Mouse (Mus musculus) kidney, embryonic 15.5 days (tissue): ENCODE data around the gene Lmf1. TPM values are rescaled to one million over a fixed set of nuclear protein-coding genes. Genes with fewer than 3 reads are reported as not detected.

Experiments
- ATAC-seq: fragments of 200-750 bp; cut with Nextera tagmentation; replicated peaks from 2 replicates; pipeline ENCODE4 v1.8.0; 2017; ENCODE audit warnings: moderate TSS enrichment; ENCODE audit not compliant: low FRiP score
- H3K27ac ChIP-seq: fragments of 300-500 bp; sonication (generic); 2 replicates; pipeline ENCODE4 v1.5.1; 2015; ENCODE audit warnings: mild to moderate bottlenecking, inconsistent platforms
- H3K27me3 ChIP-seq: fragments of 300-500 bp; sonication (generic); 2 replicates; pipeline ENCODE4 v1.6.1; 2015; ENCODE audit warnings: inconsistent platforms
- H3K36me3 ChIP-seq: fragments of 300-500 bp; sonication (generic); 2 replicates; pipeline ENCODE4 v1.6.1; 2015; ENCODE audit warnings: inconsistent platforms
- H3K4me1 ChIP-seq: fragments of 300-500 bp; sonication (generic); 2 replicates; pipeline ENCODE4 v1.6.1; 2015; ENCODE audit warnings: inconsistent platforms
- H3K4me2 ChIP-seq: fragments of 300-500 bp; sonication (generic); 2 replicates; pipeline ENCODE4 v1.6.1; 2015; ENCODE audit warnings: moderate library complexity, mild to moderate bottlenecking, inconsistent platforms
- H3K4me3 ChIP-seq: fragments of 300-500 bp; sonication (generic); replicated peaks from 2 replicates; pipeline ENCODE4 v1.5.1; 2015; ENCODE audit warnings: mild to moderate bottlenecking, inconsistent platforms
- H3K9ac ChIP-seq: fragments of 300-500 bp; sonication (generic); 2 replicates; pipeline ENCODE4 v1.6.1; 2015; ENCODE audit warnings: mild to moderate bottlenecking, inconsistent platforms
- H3K9me3 ChIP-seq: fragments of 300-500 bp; sonication (generic); replicated peaks from 2 replicates; pipeline ENCODE4 v1.6.1; 2016; ENCODE audit warnings: inconsistent platforms
- WGBS: fragments of 180-500 bp; shearing (Covaris S2); methylation state at CpG from one replicate; pipeline ENCODE4 v1.1.7; 2015; ENCODE audit warnings: mixed read lengths; 5-methylcytosine and 5-hydroxymethylcytosine counted together
- polyA plus RNA-seq: library from polyadenylated mRNA; unstranded; fragments of >200 nt; fragmentation: Nextera tagmentation; extraction: Ambion mirVana; gene quantifications from 2 replicates; pipeline ENCODE4 v1.2.1, GENCODE M21; 2015

Lmf1 gene
- polyA plus RNA-seq, 1 experiment from 2014 or later: 32.1 TPM

GRCm38 (mm10) chr17:25570648-25571452 is 8.0 kb upstream of the Lmf1 start, which contains the start of gene Sox8:
Gene Sox8 (minus strand): TSS chr17:25570686.
- Histone ChIP-seq H3K4me2 (peak within 1 kb of the TSS; percentile 96), H3K27ac (peak within 1 kb of the TSS; percentile 54), H3K36me3 (no peaks in the 10 kb centered on the region), H3K4me1 (peaks cover 38% of the 10 kb centered on the region), H3K4me3 (peak within 1 kb of the TSS; percentile 53), H3K9me3 (no peaks in the 10 kb centered on the region), H3K27me3 (peaks cover 65% of the 10 kb centered on the region), H3K9ac (peak within 1 kb of the TSS; percentile 56)
- WGBS: under 1% methylated on average over 61 of the region's 61 CpGs
- peak; percentile 87 for ATAC-seq

- peak overlapping the region; percentile 96 for H3K4me2 ChIP-seq
- peaks cover 38% of the 10 kb centered on the region for H3K4me1 ChIP-seq
- H3K27me3 ChIP-seq: peaks cover 62% of the 10 kb centered on the region
- peak; percentile 12; the same call in 1 of the 2 replicates for ATAC-seq
- 5% methylated on average over 8 of the region's 8 CpGs for WGBS
- H3K4me3 ChIP-seq: peak overlapping the region; percentile 53
- H3K9me3 ChIP-seq: no peaks in the 10 kb centered on the region
- H3K9ac ChIP-seq: peak overlapping the region; percentile 38
- H3K27ac ChIP-seq: peak overlapping the region; percentile 54
- no peaks in the 10 kb centered on the region for H3K36me3 ChIP-seq
Observed at GRCm38 (mm10) chr17:25571453-25571820, 7.4 kb upstream of the Lmf1 start.

GRCm38 (mm10) chr17:25575208-25575971 is 3.5 kb upstream of the Lmf1 start:
- no peaks in the 10 kb centered on the region for H3K36me3 ChIP-seq
- H3K9me3 ChIP-seq: no peaks in the 10 kb centered on the region
- no peak overlapping the region for H3K27ac ChIP-seq
- no peak overlapping the region for H3K4me2 ChIP-seq
- no peak for ATAC-seq
- H3K4me3 ChIP-seq: no peak overlapping the region
- H3K4me1 ChIP-seq: peaks cover 27% of the 10 kb centered on the region
- 80% methylated on average over 12 of the region's 12 CpGs for WGBS
- no peak overlapping the region for H3K9ac ChIP-seq
- peaks cover 28% of the 10 kb centered on the region for H3K27me3 ChIP-seq

GRCm38 (mm10) chr17:25576034-25576433 is 2.9 kb upstream of the Lmf1 start:
- Histone ChIP-seq H3K9me3 (no peaks in the 10 kb centered on the region), H3K27ac (no peak overlapping the region), H3K4me2 (no peak overlapping the region), H3K4me3 (no peak overlapping the region), H3K4me1 (peaks cover 20% of the 10 kb centered on the region), H3K9ac (no peak overlapping the region), H3K27me3 (peaks cover 27% of the 10 kb centered on the region), H3K36me3 (no peaks in the 10 kb centered on the region; the same call in 1 of the 2 replicates)
- no peak for ATAC-seq
- 61% methylated on average over 2 of the region's 2 CpGs for WGBS

- Histone ChIP-seq H3K27me3 (peaks cover 23% of the 10 kb centered on the region), H3K27ac (no peak overlapping the region), H3K9me3 (no peaks in the 10 kb centered on the region), H3K4me2 (no peak overlapping the region), H3K9ac (no peak overlapping the region), H3K4me1 (peaks cover 17% of the 10 kb centered on the region), H3K36me3 (no peaks in the 10 kb centered on the region; the same call in 1 of the 2 replicates), H3K4me3 (no peak overlapping the region)
- no peak for ATAC-seq
- 78% methylated on average over 6 of the region's 6 CpGs for WGBS
Observed at GRCm38 (mm10) chr17:25577263-25577662, 1.6 kb upstream of the Lmf1 start.

GRCm38 (mm10) chr17:25577702-25578101 is 1.2 kb upstream of the Lmf1 start:
- ATAC-seq: no peak
- Histone ChIP-seq H3K4me2 (no peak overlapping the region), H3K4me3 (no peak overlapping the region), H3K27ac (no peak overlapping the region), H3K9ac (no peak overlapping the region), H3K4me1 (peaks cover 18% of the 10 kb centered on the region), H3K36me3 (no peaks in the 10 kb centered on the region; the same call in 1 of the 2 replicates), H3K27me3 (peaks cover 19% of the 10 kb centered on the region), H3K9me3 (no peaks in the 10 kb centered on the region)
- WGBS: 32% methylated on average over 2 of the region's 2 CpGs

GRCm38 (mm10) chr17:25579332-25580047 is 605 bp downstream of the Lmf1 start:
- peaks cover 3% of the 10 kb centered on the region for H3K36me3 ChIP-seq
- peak; percentile 73 for ATAC-seq
- peaks cover 23% of the 10 kb centered on the region for H3K4me1 ChIP-seq
- peak overlapping the region; percentile 74 for H3K4me3 ChIP-seq
- peak overlapping the region; percentile 78 for H3K27ac ChIP-seq
- H3K27me3 ChIP-seq: peaks cover 6% of the 10 kb centered on the region; the same call in 1 of the 2 replicates
- no peaks in the 10 kb centered on the region for H3K9me3 ChIP-seq
- peak overlapping the region; percentile 91 for H3K4me2 ChIP-seq
- WGBS: 5% methylated on average over 21 of the region's 21 CpGs
- peak overlapping the region; percentile 66 for H3K9ac ChIP-seq

GRCm38 (mm10) chr17:25582076-25582475 is 3.2 kb downstream of the Lmf1 start:
- 88% methylated on average over 8 of the region's 8 CpGs for WGBS
- no peak for ATAC-seq
- peaks cover 23% of the 10 kb centered on the region for H3K4me1 ChIP-seq
- H3K36me3 ChIP-seq: peaks cover 21% of the 10 kb centered on the region
- no peaks in the 10 kb centered on the region for H3K9me3 ChIP-seq
- H3K27me3 ChIP-seq: no peaks in the 10 kb centered on the region
- no peak overlapping the region for H3K27ac ChIP-seq
- H3K9ac ChIP-seq: no peak overlapping the region
- no peak overlapping the region for H3K4me2 ChIP-seq
- no peak overlapping the region for H3K4me3 ChIP-seq

GRCm38 (mm10) chr17:25583099-25583498 is 4.2 kb downstream of the Lmf1 start:
- Histone ChIP-seq H3K27ac (no peak overlapping the region), H3K27me3 (no peaks in the 10 kb centered on the region), H3K9me3 (no peaks in the 10 kb centered on the region), H3K4me2 (no peak overlapping the region), H3K4me3 (no peak overlapping the region), H3K36me3 (peaks cover 30% of the 10 kb centered on the region), H3K9ac (no peak overlapping the region), H3K4me1 (peaks cover 23% of the 10 kb centered on the region)
- no peak for ATAC-seq
- 63% methylated on average over 4 of the region's 4 CpGs for WGBS

GRCm38 (mm10) chr17:25583858-25584257 is 5.0 kb downstream of the Lmf1 start:
- Histone ChIP-seq H3K27ac (no peak overlapping the region), H3K36me3 (peaks cover 38% of the 10 kb centered on the region), H3K9me3 (no peaks in the 10 kb centered on the region), H3K4me2 (no peak overlapping the region), H3K4me3 (no peak overlapping the region), H3K9ac (no peak overlapping the region), H3K27me3 (no peaks in the 10 kb centered on the region), H3K4me1 (peaks cover 18% of the 10 kb centered on the region)
- 76% methylated on average over 8 of the region's 8 CpGs for WGBS
- no peak for ATAC-seq

GRCm38 (mm10) chr17:25584646-25585045 is 5.8 kb downstream of the Lmf1 start:
- no peaks in the 10 kb centered on the region for H3K27me3 ChIP-seq
- 92% methylated on average over 9 of the region's 9 CpGs for WGBS
- no peak overlapping the region for H3K27ac ChIP-seq
- H3K4me2 ChIP-seq: no peak overlapping the region
- H3K9ac ChIP-seq: no peak overlapping the region
- no peaks in the 10 kb centered on the region for H3K9me3 ChIP-seq
- no peak for ATAC-seq
- peaks cover 15% of the 10 kb centered on the region for H3K4me1 ChIP-seq
- H3K4me3 ChIP-seq: no peak overlapping the region
- H3K36me3 ChIP-seq: peaks cover 41% of the 10 kb centered on the region
